Mouse (Mus musculus): ENCODE measurements around the gene Morn5.

GRCm38 (mm10) chr2:36073781-36074180, 24.5 kb downstream of the Morn5 start:
- TF ChIP-seq CTCF (IDR thresholded peaks at IDR 0.05) (no peak), EP300 (IDR thresholded peaks at IDR 0.05) (no peak)
